Mouse (Mus musculus) gastrocnemius, postnatal 14 days (tissue): ENCODE measurements around the gene Actg2. TPM values are rescaled to one million over a fixed set of nuclear protein-coding genes. Genes with fewer than 3 reads are reported as not detected.
"Not testable (repeated sequence)": the region's sequence is repeated elsewhere in the genome, so short reads cannot be mapped to it uniquely, and the experiment has no call there.

ENCODE experiments used
- DNase-seq: peaks from one replicate; pipeline ENCODE4 v3.0.0; 2021; ENCODE audit warnings: mixed read lengths
- intact Hi-C: fragments of 180-260 bp; cut with DNase I; formaldehyde crosslinking; loops from one replicate; pipeline ENCODE4 v1.15.1; 2025; ENCODE audit warnings: low total_unique reads
- long read RNA-seq, 2 experiments: library from polyadenylated mRNA; stranded (forward); transcript quantifications; one replicate each; pipeline ENCODE4 v2.0.0; 2021
- total RNA-seq, 2 experiments: library from RNA; stranded (reverse); gene quantifications; 2 replicates each; pipeline ENCODE4 v1.2.3; 2021

Gene Actg2
- 1 to 10 TPM; 1.9 to 5.0 TPM for total RNA-seq
- long read RNA-seq, experiment 1, partial matches to known transcripts: 0 of 2 reads
- long read RNA-seq, experiment 1, other reads (novel, unspliced or antisense): 0 of 2 reads
- long read RNA-seq, experiment 2, partial matches to known transcripts: 0 of 1 reads
- long read RNA-seq, experiment 2, other reads (novel, unspliced or antisense): 0 of 1 reads

GRCm38 (mm10) chr6:83536028-83536794 is at the start of gene Actg2:
Gene Actg2 (minus strand): TSS chr6:83536265.
- no peak for DNase-seq
- intact Hi-C loops: no loop called here

- intact Hi-C loops, DNase-seq: not testable (repeated sequence)
These were observed 49.3 kb upstream of the Actg2 start for GRCm38 (mm10) chr6:83585328-83585727.

GRCm38 (mm10) chr6:83583591-83583990 is 47.5 kb upstream of the Actg2 start:
- intact Hi-C loops: loop anchor here (2.0 to 5.0 kb wide), 2 partner anchors 33 to 89 kb away; no protein-coding TSS in a partner anchor
- DNase-seq: no peak

DNA sequence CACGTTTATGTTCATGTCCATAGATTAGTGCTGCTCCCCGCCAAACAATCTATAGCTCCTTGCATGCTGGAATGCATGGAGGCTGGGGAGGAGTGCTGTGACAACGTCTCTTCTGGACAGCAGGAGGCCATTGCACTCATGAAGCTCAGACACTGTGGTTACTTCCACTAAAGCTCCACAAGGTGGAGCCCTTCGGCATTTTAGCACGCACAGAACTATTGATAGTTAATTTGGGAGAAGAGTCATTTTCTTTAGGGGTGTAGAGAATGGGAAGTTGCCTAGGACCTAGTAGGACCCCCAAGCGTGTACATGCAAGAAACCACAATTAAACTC is 46.8 kb upstream of the Actg2 start:
- intact Hi-C loops: loop anchor here (2.0 to 5.0 kb wide), 2 partner anchors 34 to 89 kb away; no protein-coding TSS in a partner anchor
- peak; percentile 23 for DNase-seq

DNA sequence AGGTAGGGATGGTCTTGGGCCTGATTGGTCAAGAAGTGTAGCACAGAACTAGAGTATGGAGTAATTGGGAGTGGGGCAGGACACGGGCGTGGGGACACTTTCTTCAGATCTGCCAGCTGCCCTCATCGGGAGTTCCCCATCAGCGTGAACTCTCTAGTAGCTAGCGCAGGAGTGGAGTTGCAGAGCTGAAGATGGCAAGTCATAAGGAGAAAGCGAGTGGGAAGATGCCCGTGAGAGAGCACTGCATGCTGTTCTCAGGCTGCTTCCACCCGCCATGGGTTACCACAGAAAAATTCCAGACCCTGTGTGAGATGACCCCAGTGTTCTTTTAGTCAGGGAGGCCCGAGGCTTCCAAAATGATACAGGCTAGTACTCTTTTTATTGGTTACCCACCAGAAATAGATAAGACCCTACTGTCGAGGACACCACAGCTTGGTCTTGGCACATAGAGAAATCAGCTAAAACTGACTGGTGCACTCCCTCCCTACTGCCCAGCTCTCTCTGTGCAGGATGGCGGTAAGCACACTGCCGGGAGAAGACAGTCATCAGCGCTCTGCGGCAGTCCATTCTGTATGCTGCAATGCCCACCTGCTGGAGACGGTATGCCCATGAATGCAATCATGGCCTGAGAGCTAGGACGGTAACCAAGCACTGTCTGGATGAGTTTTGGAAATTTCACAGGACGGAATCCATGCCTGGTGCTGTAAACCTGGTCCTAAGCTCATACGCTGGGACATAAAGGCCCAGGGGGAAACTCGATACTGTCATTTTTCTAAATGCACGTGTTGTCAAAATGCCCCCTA is 46.3 kb upstream of the Actg2 start:
- intact Hi-C loops: loop anchor here (2.0 to 5.0 kb wide), 2 partner anchors 34 to 90 kb away; no protein-coding TSS in a partner anchor
- no peak for DNase-seq

DNA sequence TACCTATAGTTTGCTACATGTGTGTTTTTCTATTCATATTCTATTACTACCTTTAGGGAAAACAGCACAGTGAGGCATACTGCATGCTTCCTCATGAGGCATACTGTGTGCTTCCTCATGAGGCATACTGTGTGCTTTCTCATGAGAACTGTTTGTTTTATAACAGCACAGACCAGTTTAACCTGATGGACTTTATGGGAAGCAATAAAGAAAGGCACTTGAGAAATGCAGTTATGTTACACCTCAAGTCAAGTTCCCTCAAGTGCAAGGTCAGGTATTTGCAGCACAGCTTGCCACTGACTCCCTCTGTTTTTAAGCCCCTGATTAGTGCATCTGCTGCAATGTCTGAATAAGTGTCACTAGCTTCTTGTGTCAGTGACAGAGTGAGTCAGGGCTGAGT is 41.5 kb upstream of the Actg2 start:
- intact Hi-C loops: loop anchor here (5.0 kb wide), 1 partner anchor 200 kb away; the partner anchor contains the start of gene Tex261
- no peak for DNase-seq

- no peak for DNase-seq
- intact Hi-C loops: loop anchor here (5.0 kb wide), 1 partner anchor 202 kb away; the partner anchor contains the start of gene Tex261
These were observed 39.5 kb upstream of the Actg2 start for GRCm38 (mm10) chr6:83575609-83576008.

DNA sequence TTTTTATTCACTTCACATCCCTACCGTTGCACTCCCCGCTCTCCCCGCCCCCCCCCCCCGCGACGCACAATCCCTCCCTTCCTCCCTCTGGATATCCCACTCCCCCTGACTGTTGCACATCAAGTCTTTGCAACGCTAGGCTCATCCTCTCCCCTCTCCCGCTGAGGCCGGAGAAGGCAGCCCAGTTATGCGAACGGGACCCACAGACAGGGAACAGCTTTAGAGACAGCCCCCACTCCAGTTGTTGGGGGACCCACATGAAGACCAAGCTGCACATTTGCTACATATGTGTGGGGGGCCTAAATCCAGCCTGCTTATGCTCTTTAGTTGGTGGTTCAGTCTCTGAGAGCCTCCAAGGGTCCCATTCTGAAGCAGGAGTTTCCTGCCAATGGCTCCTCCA is 36.6 kb upstream of the Actg2 start, which contains the start of gene Stambp:
TSS of gene Stambp (minus strand) at position 59 of the 400 bp plus-strand sequence.
- intact Hi-C loops: no loop called here
- DNase-seq: no peak

DNA sequence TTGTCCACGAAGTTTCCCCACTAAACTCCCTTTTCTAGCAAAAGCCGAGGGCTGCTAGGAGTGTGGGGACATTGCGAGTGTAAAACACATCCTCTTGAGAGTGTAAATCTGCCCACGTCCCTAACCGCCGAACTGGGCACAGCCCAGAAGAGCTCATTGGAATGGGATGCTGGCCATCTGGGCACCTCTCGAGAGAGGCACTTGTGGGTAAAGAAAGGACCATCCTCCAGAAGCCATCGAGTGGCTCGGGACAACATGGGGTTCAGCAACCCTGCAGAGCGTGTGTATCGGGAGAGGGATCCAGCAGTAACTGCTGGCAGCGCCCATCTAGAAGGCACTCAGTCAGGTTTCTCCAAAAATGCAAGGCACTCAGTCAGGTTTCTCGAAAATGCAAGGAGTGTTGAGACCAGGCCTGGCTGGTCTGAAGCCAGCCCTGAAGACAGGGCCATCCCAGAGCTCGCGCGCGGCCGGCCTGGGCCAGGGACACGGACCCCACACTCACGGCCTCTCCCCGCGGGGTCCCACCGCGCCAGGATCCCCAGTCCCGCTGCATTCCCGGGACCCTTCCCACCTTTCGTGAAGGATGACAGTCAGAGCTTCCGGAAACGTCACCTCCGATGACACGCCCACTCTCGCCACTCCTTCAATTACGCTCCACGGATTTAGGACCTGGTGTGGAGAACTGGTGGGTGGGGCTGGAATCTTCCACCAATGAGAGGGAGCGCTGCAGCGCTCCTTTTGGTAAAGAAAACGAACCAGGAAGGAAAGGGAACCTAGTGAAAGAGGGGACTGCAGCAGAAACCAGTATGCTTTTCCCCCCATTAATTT is 36.0 kb upstream of the Actg2 start:
- DNase-seq: peak; percentile 87
- intact Hi-C loops: no loop called here

DNA sequence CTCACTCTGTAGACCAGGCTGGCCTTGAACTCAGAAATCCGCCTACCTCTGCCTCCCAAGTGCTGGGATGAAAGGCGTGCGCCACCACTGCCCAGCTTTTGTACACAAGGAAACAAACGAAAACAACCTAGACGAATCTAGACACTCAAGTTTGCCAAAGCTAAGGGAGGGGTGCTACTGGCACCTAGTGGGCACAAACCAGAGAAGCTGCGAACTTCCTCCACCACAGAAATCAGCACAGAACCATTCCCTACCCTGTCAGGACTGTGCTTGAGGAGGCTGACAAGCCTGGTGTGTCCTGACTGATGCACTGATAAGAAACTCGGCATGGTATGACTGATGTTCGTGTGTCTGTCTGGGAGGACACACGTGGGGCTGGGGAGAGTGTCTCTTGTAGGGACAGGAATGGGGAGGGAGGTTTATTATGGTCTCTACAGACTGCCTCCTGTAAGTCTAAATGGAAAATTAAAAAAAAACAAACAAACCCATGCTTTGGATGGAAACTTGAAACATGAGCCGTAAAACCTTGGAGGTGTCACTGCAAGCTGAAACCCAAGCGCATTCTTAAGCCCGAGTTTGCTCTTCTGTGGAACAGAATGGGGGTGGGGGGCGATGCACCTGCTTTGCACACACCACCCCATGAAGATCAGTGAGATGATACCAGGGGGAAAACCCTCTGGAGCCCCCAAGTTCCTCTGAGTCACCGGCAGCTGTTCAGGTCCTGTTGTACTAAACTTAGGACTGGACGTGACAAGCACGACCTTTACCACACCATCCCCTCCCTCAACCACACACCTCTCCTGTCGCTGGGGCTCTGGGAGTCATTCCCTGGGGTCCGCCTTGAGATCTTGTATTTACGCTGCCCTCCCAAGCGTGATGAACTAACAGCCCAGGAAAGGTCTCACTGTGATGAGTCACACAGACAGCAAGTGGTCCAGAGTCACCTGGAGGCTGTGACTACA is 33.1 kb upstream of the Actg2 start:
- no peak for DNase-seq
- intact Hi-C loops: no loop called here

DNA sequence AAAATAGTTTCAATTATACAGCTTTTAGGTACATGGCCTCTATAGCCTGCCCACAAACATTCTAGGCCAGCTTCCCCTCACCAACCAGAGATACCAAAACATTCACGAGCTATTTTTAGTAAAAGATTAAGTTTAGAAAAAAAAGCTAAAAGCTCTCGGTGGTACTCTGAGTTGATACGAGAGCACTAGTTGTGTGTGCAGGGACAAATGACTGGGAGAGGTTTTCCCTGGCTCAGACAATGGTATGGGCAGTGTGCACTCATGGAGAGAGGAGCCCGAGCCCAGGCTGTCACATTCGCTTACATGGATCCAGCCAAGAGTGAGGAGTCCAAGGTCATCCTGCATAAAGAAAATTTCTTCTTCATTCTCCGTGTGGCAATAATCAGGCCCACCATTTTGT is 19.9 kb upstream of the Actg2 start:
- DNase-seq: no peak
- intact Hi-C loops: no loop called here

- intact Hi-C loops: no loop called here
- DNase-seq: no peak
These were observed 12.3 kb upstream of the Actg2 start for GRCm38 (mm10) chr6:83548346-83548745.

GRCm38 (mm10) chr6:83545778-83546177 is 9.7 kb upstream of the Actg2 start:
- DNase-seq: no peak
- intact Hi-C loops: no loop called here

DNA sequence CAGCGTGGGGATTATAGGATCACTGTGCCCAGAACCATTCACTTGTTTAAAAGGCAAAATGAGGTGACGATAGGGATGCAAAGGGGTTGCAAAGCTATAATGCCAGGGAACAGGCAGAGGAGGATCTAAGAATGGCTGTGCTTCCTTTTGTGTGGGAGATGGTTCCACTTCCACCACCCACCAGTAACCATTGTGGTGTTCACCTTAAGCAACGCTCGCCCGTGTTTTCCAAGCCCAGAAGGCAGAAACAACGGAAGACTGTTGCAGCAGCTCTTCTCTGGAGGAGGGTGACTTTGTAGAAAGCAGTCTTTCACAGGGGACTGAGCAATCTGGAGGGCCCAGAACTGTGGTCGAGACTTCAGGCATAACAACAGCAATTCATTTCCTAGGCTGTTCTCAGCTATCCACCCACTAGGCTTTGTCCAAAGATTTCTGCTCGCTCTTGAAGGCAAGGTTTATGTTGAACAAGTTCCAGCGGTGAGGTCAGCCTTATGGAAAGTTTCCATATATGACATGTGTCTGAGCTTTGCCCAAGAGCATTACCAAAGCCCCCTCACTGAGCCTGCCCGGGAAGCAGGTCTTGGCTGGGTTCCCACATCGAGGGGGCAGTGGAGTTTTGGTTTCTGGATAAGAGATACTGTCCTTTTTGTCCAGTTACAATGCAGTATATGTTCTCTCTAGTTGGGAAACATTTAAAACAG is 5.8 kb upstream of the Actg2 start:
- intact Hi-C loops: no loop called here
- DNase-seq: peak; percentile 15

DNA sequence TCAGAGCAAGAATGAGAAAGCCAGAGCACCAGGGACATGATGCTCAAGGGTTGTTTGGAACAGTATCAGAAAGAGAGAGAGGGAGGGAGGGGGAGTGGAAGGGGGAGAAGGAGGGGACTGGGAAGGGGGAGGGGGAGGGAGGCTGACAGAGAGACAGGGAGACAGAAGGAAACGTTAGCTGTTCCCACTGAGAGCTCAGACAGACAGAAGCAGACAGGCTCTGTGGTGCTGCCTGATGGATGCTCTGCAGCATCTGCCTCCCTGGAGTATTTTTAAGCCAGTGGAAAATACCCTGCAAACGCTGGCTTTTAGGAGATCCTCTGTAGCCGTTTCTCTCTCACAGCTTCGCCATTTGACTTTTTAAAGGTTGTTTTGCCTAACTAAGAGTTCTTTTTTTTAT is 4.0 kb upstream of the Actg2 start:
- DNase-seq: no peak
- intact Hi-C loops: no loop called here

DNA sequence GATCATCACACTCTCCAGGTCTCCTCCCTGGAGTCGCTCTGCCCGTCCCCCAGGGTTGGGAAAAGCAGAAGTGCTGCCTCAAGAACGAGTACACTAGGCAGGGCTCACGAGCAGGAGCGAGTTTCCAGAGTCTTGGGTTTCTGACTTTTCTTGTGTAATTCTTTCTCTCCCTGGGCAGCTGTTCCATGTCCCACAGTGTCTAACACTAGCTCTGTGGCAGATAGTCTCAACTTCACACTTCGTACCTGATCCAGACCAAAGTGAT is 662 bp upstream of the Actg2 start:
- intact Hi-C loops: no loop called here
- DNase-seq: no peak

DNA sequence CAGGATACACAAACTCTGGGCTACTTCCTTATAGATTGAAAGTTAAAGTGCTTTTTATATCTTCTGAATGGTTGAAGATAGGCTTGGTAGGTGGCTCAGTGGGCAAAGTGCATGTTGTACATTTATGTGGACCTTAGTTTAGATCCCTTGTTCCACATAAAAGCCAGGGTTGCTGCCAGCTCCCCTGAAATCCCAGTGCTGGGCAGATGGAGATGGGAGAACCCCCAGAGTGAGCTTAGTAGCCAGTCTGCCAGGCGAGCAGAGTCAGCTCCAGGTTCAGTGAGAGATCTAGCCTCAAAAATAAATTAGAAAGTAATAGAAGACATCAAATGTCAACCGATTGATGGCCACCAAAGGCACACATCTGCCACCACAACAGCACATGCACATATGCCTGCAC is 3.5 kb downstream of the Actg2 start:
- no peak for DNase-seq
- intact Hi-C loops: no loop called here

DNA sequence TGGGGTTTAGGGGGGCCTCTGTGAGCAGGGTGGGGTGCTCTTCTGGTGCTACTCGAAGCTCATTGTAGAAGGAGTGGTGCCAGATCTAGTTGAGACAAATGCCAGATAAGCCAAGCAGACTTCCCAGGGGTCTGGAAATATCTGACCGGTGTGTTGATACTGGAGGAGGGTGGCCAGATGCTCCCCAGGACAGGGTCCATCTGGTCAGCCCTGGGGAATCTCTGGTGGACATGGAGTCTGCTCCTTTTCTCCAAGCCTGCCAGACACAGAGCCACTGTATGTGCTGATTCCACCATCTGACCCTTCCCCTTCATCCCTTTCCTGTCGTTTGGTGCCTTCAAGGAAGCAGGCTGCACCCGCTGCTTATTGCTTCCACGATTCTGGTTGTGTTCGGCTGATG is 12.9 kb downstream of the Actg2 start:
- intact Hi-C loops: no loop called here

More for the DNA sequence above, 12.9 kb downstream of the Actg2 start:
- DNase-seq: no peak
